Mouse (Mus musculus) bone marrow, adult 2 months (tissue): ENCODE data around the gene Nkx2-5.

ENCODE experiments used
- CTCF ChIP-seq: fragments of 200-500 bp; IDR thresholded peaks from 2 replicates; pipeline ENCODE4 v1.5.1; 2011; ENCODE audit warnings: low read length, control low read depth; ENCODE audit not compliant: control insufficient read depth, insufficient read depth
- POLR2A ChIP-seq: fragments of 200-500 bp; IDR thresholded peaks from 2 replicates; pipeline ENCODE4 v1.6.1; 2011; ENCODE audit warnings: low read depth, mild to moderate bottlenecking, control low read depth, low read length, borderline replicate concordance; ENCODE audit not compliant: control insufficient read depth

- TF ChIP-seq CTCF = no peak
- no peak for TF ChIP-seq POLR2A
Measured at GRCm38 (mm10) chr17:26860906-26861305, 16.1 kb upstream of the Nkx2-5 start.
